In the genomic region with DNA sequence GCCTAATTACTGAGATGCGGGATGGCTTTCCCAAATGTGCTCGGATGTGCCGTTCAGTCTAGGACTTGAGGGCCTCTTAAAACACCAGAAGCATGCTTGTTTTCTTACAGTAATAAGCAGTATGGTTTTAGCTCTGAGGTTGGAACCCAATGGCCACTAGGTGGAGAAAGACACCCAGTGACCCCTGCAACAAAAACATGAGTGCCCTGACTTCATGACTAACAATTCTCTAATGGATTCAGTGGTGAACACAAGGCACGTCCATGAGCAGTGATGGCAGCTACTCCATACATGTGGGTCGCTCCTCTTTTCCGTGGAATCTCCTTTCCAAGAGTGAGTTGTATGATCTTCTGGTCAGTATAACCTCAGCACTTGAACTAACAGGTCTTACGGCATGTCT, we compare ENCODE assay signal across 9 mouse cellular contexts. TPM values are rescaled to one million over a fixed set of nuclear protein-coding genes. Genes with fewer than 3 reads are reported as not detected.
DNase-seq lines count a peak whose midpoint lies in the region; ATAC-seq and TF ChIP-seq lines count a peak whose summit lies in the region.
"Had no signal": no experiment of that assay in that cellular context is flagged by ENCODE, and none has a peak within 500 bp of the region (broad histone marks: within the 10 kb centered on the region; RNA-seq: fewer than 3 reads in every experiment).

No protein-coding gene starts in this region.

- WGBS in kidney, adult 2 months = 67% methylated on average over 7 of the region's 7 CpGs
- 72% methylated on average over 7 of the region's 7 CpGs for WGBS in forebrain, embryonic 16.5 days

- peak; percentile 32; the same call in 1 of the 2 replicates for TF ChIP-seq CTCF in kidney, adult 2 months (conservative IDR thresholded peaks at IDR 0.05; ENCODE audit: insufficient read depth, insufficient read length, low read depth, low read length)

- no peak for TF ChIP-seq POLR2A in kidney, adult 2 months (IDR thresholded peaks at IDR 0.05; ENCODE audit: low read depth, low read length)

- H3K36me3 ChIP-seq in kidney, adult 2 months (ENCODE audit: control insufficient read depth, insufficient read depth, low read length) = no peaks in the 10 kb centered on the region
- H3K36me3 ChIP-seq in forebrain, embryonic 16.5 days (ENCODE audit: control insufficient read depth, insufficient read depth) = no peaks in the 10 kb centered on the region
- H3K36me3 ChIP-seq: hindbrain, embryonic 15.5 days had no signal

- no peak overlapping the region for H3K4me3 ChIP-seq in kidney, adult 2 months (ENCODE audit: insufficient read depth, low read depth, low read length)
- no peak overlapping the region for H3K4me3 ChIP-seq in forebrain, embryonic 16.5 days (replicated peaks; ENCODE audit: low read length)
- H3K4me3 ChIP-seq: hindbrain, embryonic 15.5 days had no signal

- no peaks in the 10 kb centered on the region for H3K9me3 ChIP-seq in forebrain, embryonic 16.5 days (ENCODE audit: control insufficient read depth, low read length)
- H3K9me3 ChIP-seq: hindbrain, embryonic 15.5 days had no signal

- no peak overlapping the region for H3K27ac ChIP-seq in kidney, adult 2 months (ENCODE audit: insufficient read depth, low read depth, low read length)
- H3K27ac ChIP-seq in forebrain, embryonic 16.5 days (ENCODE audit: low read length) = no peak overlapping the region
- H3K27ac ChIP-seq: hindbrain, embryonic 15.5 days; macrophage had no signal

- no peaks in the 10 kb centered on the region for H3K27me3 ChIP-seq in kidney, adult 2 months (replicated peaks; ENCODE audit: control insufficient read depth, insufficient read depth, low read length)
- no peaks in the 10 kb centered on the region for H3K27me3 ChIP-seq in forebrain, embryonic 16.5 days (replicated peaks; ENCODE audit: control insufficient read depth, insufficient read depth, low read length)
- H3K27me3 ChIP-seq: hindbrain, embryonic 15.5 days had no signal

- H3K9ac ChIP-seq in forebrain, embryonic 16.5 days (replicated peaks; ENCODE audit: low read depth, low read length) = no peak overlapping the region
- H3K9ac ChIP-seq: hindbrain, embryonic 15.5 days had no signal

- no peak overlapping the region for H3K4me2 ChIP-seq in forebrain, embryonic 16.5 days (ENCODE audit: low read length)
- H3K4me2 ChIP-seq: hindbrain, embryonic 15.5 days had no signal

- no peak for ATAC-seq in forebrain, embryonic 16.5 days

- no peaks in the 10 kb centered on the region for H3K4me1 ChIP-seq in kidney, adult 2 months (ENCODE audit: control insufficient read depth, insufficient read depth, low read length)
- H3K4me1 ChIP-seq in forebrain, embryonic 16.5 days (replicated peaks; ENCODE audit: control insufficient read depth, insufficient read depth, low read length) = no peaks in the 10 kb centered on the region
- H3K4me1 ChIP-seq: hindbrain, embryonic 15.5 days had no signal

- DNase-seq in kidney, adult 2 months = peak; percentile 33
- no peak for DNase-seq in kidney, adult 11 months
- DNase-seq in R1 (ENCODE audit: low read depth, low spot score) = peak; percentile 6
- DNase-seq in fibroblast of lung, adult 2 months (ENCODE audit: low read depth) = peak; percentile 56
- DNase-seq in lung, postnatal 25 days (ENCODE audit: low spot score) = peak; percentile 25
- DNase-seq in right cerebral cortex, postnatal 25 days = no peak

RNA-seq across cellular contexts. Expression of a gene that starts 27.6 kb away (rescaled TPM):
- polyA plus RNA-seq in kidney, adult 2 months (2012; rRNA removed) = 19.5 and 21.7 TPM in 2 replicates
- polyA plus RNA-seq in forebrain, embryonic 16.5 days (2015; fragmentation: Nextera tagmentation; extraction: Ambion mirVana) = 14.6 and 19.6 TPM in 2 replicates

Comparison
In these comparisons a context has a peak if more than half of its experiments do, and no peak if none do; other contexts are left out.
1. DNase-seq: peak in kidney, adult 2 months (single experiment), R1 (single experiment), fibroblast of lung, adult 2 months (single experiment) and lung, postnatal 25 days (single experiment); none in kidney, adult 11 months (single experiment) and right cerebral cortex, postnatal 25 days (single experiment).